Mouse (Mus musculus): ENCODE data around the gene Ate1. TPM values are rescaled to one million over a fixed set of nuclear protein-coding genes. Genes with fewer than 3 reads are reported as not detected.
A peak's percentile ranks its signal among the peaks of the same experiment; 100 is the strongest.
"Not testable (repeated sequence)": the region's sequence is repeated elsewhere in the genome, so short reads cannot be mapped to it uniquely, and the experiment has no call there.

Gene Ate1
- polyA plus RNA-seq, 1 experiment from 2014 or later: 19.2 TPM

DNA sequence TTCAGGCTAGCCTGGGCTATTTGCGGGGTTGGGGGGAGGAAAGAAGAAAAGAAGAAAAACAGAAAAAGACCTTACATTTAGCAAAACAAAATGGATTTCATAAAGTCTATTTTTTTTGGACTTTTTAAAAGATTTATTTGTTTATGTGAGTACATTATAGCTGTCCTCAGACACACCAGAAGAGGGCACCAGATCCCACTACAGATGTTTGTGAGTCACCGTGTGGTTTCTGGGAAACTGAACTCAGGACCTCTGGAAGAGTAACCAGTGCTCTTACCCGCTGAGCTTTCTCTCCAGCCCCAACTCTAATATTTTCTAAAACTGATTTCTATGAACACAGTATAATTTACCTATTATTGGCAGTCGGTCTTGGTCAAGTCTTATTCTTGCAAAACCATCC lies 15.0 kb upstream of the Ate1 start:
- Histone ChIP-seq H3K9ac (ENCODE audit: low read depth, low read length) (no peak overlapping the region), H3K27me3 (ENCODE audit: control insufficient read depth, insufficient read depth, low read depth, low read length) (no peaks in the 10 kb centered on the region), H3K4me2 (ENCODE audit: low read depth, low read length) (no peak overlapping the region), H3K4me1 (ENCODE audit: control insufficient read depth, low read depth, low read length) (peaks cover 2% of the 10 kb centered on the region; the same call in 1 of the 2 replicates), H3K27ac (ENCODE audit: low read length) (no peak overlapping the region), H3K9me3 (replicated peaks; ENCODE audit: control insufficient read depth, low read length) (no peaks in the 10 kb centered on the region), H3K36me3 (ENCODE audit: control insufficient read depth, insufficient read depth) (peaks cover 55% of the 10 kb centered on the region), H3K4me3 (ENCODE audit: low read depth, low read length) (no peak overlapping the region)
- no peak for ATAC-seq (ENCODE audit: low read depth)
- WGBS (ENCODE audit: insufficient replicate concordance): 78% methylated on average over 4 of the region's 4 CpGs

DNA sequence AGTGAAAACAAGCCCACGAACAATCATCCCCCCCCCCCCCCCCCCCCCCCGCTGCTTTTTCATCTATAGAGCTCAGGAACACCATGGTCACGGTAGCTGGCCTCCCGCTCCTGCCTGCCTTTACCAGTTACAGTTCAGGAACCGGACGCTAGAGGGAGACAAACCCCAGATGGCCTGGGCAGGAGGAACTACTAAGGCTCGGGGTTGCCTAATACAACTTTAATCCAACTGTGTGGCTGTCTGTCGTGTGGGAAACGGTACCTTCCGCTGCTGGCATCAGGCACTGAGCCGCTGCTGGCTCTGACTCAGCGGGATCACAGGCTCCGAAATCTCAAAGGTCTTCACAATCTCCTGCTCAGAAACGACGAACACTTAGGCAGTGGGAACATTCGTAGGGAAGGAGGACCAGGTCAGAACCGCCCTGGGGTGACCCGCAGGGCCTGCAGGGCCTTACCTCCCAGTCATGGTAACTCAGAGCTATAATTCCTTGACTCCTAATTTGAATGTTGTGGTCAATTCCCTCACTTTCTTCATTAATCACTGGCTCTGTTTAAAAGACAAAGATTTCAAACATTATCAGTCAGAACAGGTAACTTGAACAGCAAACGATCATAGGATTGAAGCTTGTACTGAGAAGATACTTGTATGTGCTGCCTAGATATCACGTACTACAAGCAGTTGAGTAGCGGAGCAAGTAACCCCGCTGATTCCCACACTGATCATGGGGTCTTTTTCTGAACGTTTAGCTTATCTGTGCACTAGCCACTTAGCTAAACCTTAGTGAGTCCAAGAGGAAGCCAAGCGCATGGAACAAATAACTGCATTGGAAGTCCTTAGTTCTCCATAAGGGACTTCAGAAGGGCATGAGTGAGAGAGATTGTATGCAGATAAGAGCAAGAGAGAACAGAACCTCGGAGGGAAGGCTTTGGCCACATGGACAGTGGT lies 13.4 kb upstream of the Ate1 start:
- 0 out of 2 replicates have a peak overlapping the region, but pooled peaks have one; percentile 30 for H3K27ac ChIP-seq (ENCODE audit: low read length)
- H3K27me3 ChIP-seq (ENCODE audit: control insufficient read depth, insufficient read depth, low read depth, low read length): no peaks in the 10 kb centered on the region
- H3K4me1 ChIP-seq (ENCODE audit: control insufficient read depth, low read depth, low read length): peaks cover 2% of the 10 kb centered on the region; the same call in 1 of the 2 replicates
- H3K4me2 ChIP-seq (ENCODE audit: low read depth, low read length): no peak overlapping the region
- no peaks in the 10 kb centered on the region for H3K9me3 ChIP-seq (replicated peaks; ENCODE audit: control insufficient read depth, low read length)
- H3K9ac ChIP-seq (ENCODE audit: low read depth, low read length): no peak overlapping the region
- 32% methylated on average over 24 of the region's 25 CpGs for WGBS (ENCODE audit: insufficient replicate concordance)
- no peak overlapping the region for H3K4me3 ChIP-seq (ENCODE audit: low read depth, low read length)
- peaks cover 40% of the 10 kb centered on the region for H3K36me3 ChIP-seq (ENCODE audit: control insufficient read depth, insufficient read depth)
- ATAC-seq (ENCODE audit: low read depth): peak; percentile 80

DNA sequence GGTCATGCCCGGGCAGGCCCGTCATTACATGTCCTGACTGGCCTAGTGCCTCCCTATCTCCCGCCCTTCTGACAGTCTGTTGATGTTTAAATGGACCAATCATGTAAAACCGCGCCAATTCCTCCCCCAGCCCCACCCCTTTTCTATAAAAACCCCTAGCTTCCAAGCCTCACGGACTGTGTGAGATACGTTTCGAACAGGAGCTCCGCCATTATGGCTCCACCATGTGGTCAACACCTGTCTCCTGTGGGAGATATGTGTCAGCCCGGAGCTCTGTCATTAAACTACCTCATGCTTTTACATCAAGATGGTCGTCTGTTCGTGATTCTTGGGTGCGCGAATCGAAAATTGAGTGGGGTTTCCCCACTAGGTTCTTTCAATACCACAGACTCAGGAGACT lies 11.0 kb upstream of the Ate1 start:
- H3K36me3 ChIP-seq (ENCODE audit: control insufficient read depth, insufficient read depth): peaks cover 20% of the 10 kb centered on the region
- not testable (repeated sequence) for H3K9ac ChIP-seq (ENCODE audit: low read depth, low read length); H3K4me2 ChIP-seq (ENCODE audit: low read depth, low read length); H3K4me3 ChIP-seq (ENCODE audit: low read depth, low read length); H3K27me3 ChIP-seq (ENCODE audit: control insufficient read depth, insufficient read depth, low read depth, low read length); H3K27ac ChIP-seq (ENCODE audit: low read length); ATAC-seq (ENCODE audit: low read depth); H3K9me3 ChIP-seq (replicated peaks; ENCODE audit: control insufficient read depth, low read length); H3K4me1 ChIP-seq (ENCODE audit: control insufficient read depth, low read depth, low read length)
- WGBS (ENCODE audit: insufficient replicate concordance): 91% methylated on average over 12 of the region's 15 CpGs

DNA sequence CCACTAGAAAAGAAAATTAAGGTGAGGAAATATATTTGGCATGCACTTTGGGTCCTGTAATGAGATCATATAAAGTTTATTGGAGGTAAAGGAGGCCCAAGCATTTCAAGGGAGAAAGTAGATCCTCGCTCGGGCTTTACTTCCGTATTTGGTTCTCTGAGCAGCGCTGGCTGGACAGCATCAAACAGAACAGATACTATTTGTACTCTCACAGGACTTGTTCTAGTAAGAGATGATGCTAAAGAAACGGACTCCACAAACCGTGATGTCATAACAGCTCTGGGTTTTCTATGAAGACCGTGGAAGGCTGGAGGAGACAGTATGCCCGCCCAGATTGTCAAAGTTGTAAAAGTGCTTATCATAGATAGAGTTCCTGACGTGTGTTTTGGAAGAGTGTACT lies 7.1 kb upstream of the Ate1 start:
- Histone ChIP-seq H3K9ac (ENCODE audit: low read depth, low read length) (no peak overlapping the region), H3K9me3 (replicated peaks; ENCODE audit: control insufficient read depth, low read length) (no peaks in the 10 kb centered on the region), H3K4me1 (ENCODE audit: control insufficient read depth, low read depth, low read length) (no peaks in the 10 kb centered on the region), H3K27ac (ENCODE audit: low read length) (no peak overlapping the region), H3K27me3 (ENCODE audit: control insufficient read depth, insufficient read depth, low read depth, low read length) (no peaks in the 10 kb centered on the region), H3K4me2 (ENCODE audit: low read depth, low read length) (no peak overlapping the region), H3K4me3 (ENCODE audit: low read depth, low read length) (no peak overlapping the region), H3K36me3 (ENCODE audit: control insufficient read depth, insufficient read depth) (peaks cover 9% of the 10 kb centered on the region)
- WGBS (ENCODE audit: insufficient replicate concordance): 66% methylated on average over 9 of the region's 9 CpGs
- ATAC-seq (ENCODE audit: low read depth): no peak

DNA sequence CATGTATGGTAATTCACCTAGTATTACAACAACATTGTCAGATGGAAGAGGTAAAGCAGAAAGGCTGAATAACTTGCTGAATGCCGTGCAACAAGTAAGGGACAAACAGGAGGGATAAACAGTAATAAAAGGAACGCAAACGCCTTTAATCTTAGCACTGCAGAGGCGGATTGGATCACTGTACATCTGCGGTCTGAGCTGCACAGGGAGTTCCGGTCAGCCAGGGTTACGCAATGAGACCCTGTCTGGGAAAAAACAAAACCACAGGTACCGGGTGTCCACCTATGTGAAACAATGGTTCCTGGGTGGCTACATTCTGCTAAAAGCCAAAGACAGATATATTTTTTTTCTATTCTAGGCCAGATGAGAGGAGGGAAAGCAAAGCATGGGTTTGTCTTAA lies 3.3 kb upstream of the Ate1 start:
- Histone ChIP-seq H3K4me1 (ENCODE audit: control insufficient read depth, low read depth, low read length) (peaks cover 8% of the 10 kb centered on the region), H3K27me3 (ENCODE audit: control insufficient read depth, insufficient read depth, low read depth, low read length) (no peaks in the 10 kb centered on the region), H3K9ac (ENCODE audit: low read depth, low read length) (no peak overlapping the region), H3K9me3 (replicated peaks; ENCODE audit: control insufficient read depth, low read length) (no peaks in the 10 kb centered on the region), H3K27ac (ENCODE audit: low read length) (no peak overlapping the region), H3K4me3 (ENCODE audit: low read depth, low read length) (no peak overlapping the region), H3K4me2 (ENCODE audit: low read depth, low read length) (peak overlapping the region; percentile 4; the same call in 1 of the 2 replicates), H3K36me3 (ENCODE audit: control insufficient read depth, insufficient read depth) (no peaks in the 10 kb centered on the region)
- WGBS (ENCODE audit: insufficient replicate concordance): 57% methylated on average over 8 of the region's 8 CpGs
- no peak for ATAC-seq (ENCODE audit: low read depth)

DNA sequence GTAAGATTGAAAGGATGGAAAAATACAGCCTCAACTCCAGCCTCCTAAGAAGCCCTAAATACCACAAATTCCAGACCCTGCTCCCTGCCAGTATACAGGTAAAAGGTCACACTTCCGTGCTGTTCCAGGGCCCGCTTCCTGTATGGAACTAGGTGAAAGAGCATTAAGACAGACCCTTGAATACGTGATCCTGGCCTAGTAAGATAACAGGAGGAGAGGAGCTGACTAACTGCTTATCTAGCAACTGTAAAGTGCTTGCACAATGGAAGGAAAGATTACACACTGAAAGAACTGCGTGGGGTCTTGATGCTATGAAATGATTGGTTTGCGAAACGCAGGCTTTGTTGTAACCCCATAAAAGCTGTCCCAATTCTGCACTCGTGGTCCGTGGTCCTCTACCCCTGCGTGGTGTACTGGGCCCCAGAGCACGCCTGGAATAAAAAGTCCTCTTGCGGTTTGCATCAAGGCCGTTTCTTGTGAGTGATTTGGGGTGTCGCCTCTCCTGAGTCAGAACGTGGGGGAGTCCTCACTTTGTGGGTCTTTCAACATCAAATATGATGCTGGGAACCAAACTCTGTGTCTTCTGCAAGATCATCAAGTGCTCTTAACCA lies 748 bp upstream of the Ate1 start:
- Histone ChIP-seq H3K9me3 (replicated peaks; ENCODE audit: control insufficient read depth, low read length) (no peaks in the 10 kb centered on the region), H3K9ac (ENCODE audit: low read depth, low read length) (no peak overlapping the region), H3K4me2 (ENCODE audit: low read depth, low read length) (no peak overlapping the region), H3K27ac (ENCODE audit: low read length) (peak overlapping the region; percentile 37; the same call in 1 of the 2 replicates), H3K4me3 (ENCODE audit: low read depth, low read length) (no peak overlapping the region), H3K36me3 (ENCODE audit: control insufficient read depth, insufficient read depth) (no peaks in the 10 kb centered on the region), H3K4me1 (ENCODE audit: control insufficient read depth, low read depth, low read length) (peaks cover 14% of the 10 kb centered on the region), H3K27me3 (ENCODE audit: control insufficient read depth, insufficient read depth, low read depth, low read length) (no peaks in the 10 kb centered on the region)
- WGBS (ENCODE audit: insufficient replicate concordance): 48% methylated on average over 14 of the region's 14 CpGs
- ATAC-seq (ENCODE audit: low read depth): no peak

DNA sequence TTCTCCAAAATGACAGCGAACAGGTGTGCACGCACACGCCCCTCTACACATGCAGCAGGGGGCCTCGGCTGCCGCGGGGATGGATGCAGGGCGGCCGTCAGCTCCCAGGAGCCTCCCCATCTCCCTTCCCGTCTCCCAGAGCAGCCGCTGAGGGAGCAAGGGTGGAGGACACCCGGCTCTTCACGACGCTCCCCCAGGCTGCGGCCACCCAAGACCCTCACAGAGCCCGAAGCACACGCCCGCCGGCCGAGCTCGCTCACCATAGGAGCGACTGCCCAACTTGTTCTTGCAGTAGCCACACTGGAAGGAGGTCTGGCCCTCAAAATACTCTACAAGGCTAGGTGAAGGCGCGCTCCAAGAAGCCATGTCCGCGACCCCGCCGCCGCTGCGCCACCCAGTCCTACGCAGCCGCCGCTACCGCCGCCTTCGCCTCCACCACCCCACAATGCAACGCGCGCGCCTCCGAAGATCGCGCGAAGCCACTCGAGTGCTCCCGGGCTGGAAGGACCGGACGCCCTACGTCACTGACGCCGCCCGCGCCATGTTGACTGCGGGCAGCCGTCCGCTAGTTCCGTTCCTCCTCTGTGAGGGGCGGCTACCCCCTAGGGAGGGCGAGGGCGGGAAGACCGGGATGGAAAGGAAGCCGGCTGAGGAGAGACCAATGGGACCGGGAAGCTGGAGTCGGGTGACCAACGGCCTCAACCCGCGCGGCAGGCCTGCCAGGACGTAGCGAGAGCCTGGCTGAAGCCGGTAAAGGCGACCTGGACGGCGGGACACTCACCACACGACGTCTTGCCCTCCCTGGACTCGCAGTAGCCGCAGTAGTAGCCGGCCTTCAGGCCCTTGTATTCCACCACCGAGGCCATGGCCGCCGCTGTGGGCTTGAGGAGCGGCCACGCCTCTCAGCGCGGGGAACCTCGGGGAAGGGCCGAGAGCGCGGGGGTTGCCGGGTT lies 797 bp downstream of the Ate1 start:
- Histone ChIP-seq H3K9ac (ENCODE audit: low read depth, low read length) (peak overlapping the region; percentile 95), H3K36me3 (ENCODE audit: control insufficient read depth, insufficient read depth) (no peaks in the 10 kb centered on the region), H3K27me3 (ENCODE audit: control insufficient read depth, insufficient read depth, low read depth, low read length) (no peaks in the 10 kb centered on the region), H3K4me2 (ENCODE audit: low read depth, low read length) (peak overlapping the region; percentile 83), H3K9me3 (replicated peaks; ENCODE audit: control insufficient read depth, low read length) (no peaks in the 10 kb centered on the region), H3K4me3 (ENCODE audit: low read depth, low read length) (peak overlapping the region; percentile 88), H3K27ac (ENCODE audit: low read length) (peak overlapping the region; percentile 86), H3K4me1 (ENCODE audit: control insufficient read depth, low read depth, low read length) (peaks cover 14% of the 10 kb centered on the region)
- whole genome bisulfite sequencing (ENCODE audit: insufficient replicate concordance): under 1% methylated on average over 90 of the region's 90 CpGs
- ATAC-seq (ENCODE audit: low read depth): peak; percentile 93

DNA sequence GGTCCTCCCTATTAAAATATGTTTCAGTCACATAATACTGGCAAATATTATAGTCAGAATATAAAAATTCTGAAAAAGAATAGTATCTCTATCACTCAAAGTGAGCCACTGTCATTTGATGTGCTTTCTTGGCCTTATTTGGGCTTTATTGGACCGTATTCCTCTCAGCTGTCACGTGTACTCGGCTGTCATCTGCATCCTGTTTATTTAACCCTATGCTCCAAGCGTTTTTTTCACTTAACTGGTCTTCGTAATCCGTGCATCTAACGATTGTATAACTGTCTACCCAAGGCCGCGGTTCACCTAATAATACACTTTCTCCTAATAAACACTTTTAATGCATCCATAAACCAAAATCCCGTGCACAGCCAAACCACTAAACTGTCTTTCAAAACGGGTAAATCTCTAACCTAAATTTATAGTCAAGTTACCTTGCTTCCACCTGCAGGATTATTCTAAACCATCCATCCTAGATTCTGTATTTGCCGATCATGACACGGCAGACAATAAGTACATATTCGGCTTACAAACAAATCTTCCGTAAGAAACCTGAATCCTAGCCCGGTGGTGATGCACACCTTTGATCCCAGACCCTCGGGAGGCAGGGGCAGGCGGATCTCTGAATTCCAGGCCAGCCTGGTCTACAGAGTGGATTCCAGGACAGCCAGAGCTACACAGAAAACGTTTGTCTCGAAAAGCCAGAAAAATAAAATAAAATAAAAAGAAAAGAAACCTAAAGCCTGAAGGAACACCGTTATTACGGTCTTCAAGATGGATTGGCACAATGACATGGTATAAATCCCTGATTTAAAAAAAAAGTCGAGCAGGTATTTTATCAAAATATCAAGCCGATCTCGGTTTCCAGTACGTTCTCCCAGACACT lies 1.7 kb downstream of the Ate1 start:
- no peak for ATAC-seq (ENCODE audit: low read depth)
- H3K9me3 ChIP-seq (replicated peaks; ENCODE audit: control insufficient read depth, low read length): no peaks in the 10 kb centered on the region
- no peaks in the 10 kb centered on the region for H3K36me3 ChIP-seq (ENCODE audit: control insufficient read depth, insufficient read depth)
- H3K27ac ChIP-seq (ENCODE audit: low read length): no peak overlapping the region; the same call in 1 of the 2 replicates
- peak overlapping the region; percentile 88 for H3K4me3 ChIP-seq (ENCODE audit: low read depth, low read length)
- 21% methylated on average over 26 of the region's 26 CpGs for WGBS (ENCODE audit: insufficient replicate concordance)
- peak overlapping the region; percentile 95 for H3K9ac ChIP-seq (ENCODE audit: low read depth, low read length)
- no peaks in the 10 kb centered on the region for H3K27me3 ChIP-seq (ENCODE audit: control insufficient read depth, insufficient read depth, low read depth, low read length)
- peaks cover 14% of the 10 kb centered on the region for H3K4me1 ChIP-seq (ENCODE audit: control insufficient read depth, low read depth, low read length)
- peak overlapping the region; percentile 80 for H3K4me2 ChIP-seq (ENCODE audit: low read depth, low read length)
